Mouse (Mus musculus) lung, adult 2 months (tissue): ENCODE results near the gene Rasal1. TPM values are rescaled to one million over a fixed set of nuclear protein-coding genes. Genes with fewer than 3 reads are reported as not detected.
A peak's percentile ranks its signal among the peaks of the same experiment; 100 is the strongest.

ENCODE experiments used
- DNase-seq: peaks from one replicate; pipeline ENCODE4 v3.0.0; 2022
- H3K4me1 ChIP-seq: fragments of 200-500 bp; 2 replicates; pipeline ENCODE4 v1.6.1; 2011; ENCODE audit warnings: low read length; ENCODE audit not compliant: control insufficient read depth, insufficient read depth
- H3K4me3 ChIP-seq: fragments of 200-500 bp; replicated peaks from 2 replicates; pipeline ENCODE3; 2011; ENCODE audit warnings: low read depth, mild to moderate bottlenecking, control low read depth, low read length; ENCODE audit errors: extremely low read depth
- CTCF ChIP-seq: fragments of 200-500 bp; IDR thresholded peaks from 2 replicates; pipeline ENCODE4 v1.5.1; 2011; ENCODE audit warnings: mild to moderate bottlenecking, low read length, control low read depth; ENCODE audit not compliant: insufficient read depth
- POLR2A ChIP-seq: fragments of 200-500 bp; IDR thresholded peaks from 2 replicates; pipeline ENCODE4 v1.6.1; 2011; ENCODE audit warnings: low read depth, mild to moderate bottlenecking, control low read depth, low read length, borderline replicate concordance; ENCODE audit errors: extremely low read depth
- WGBS: fragments of 180-500 bp; shearing (Covaris S2); methylation state at CpG from one replicate; pipeline ENCODE4 v1.1.7; 2018; 5-methylcytosine and 5-hydroxymethylcytosine counted together
- polyA plus RNA-seq: library from polyadenylated mRNA; depleted of rRNA; stranded (reverse); fragments of >200 nt; gene quantifications from 2 replicates; pipeline ENCODE4 v1.2.3, GENCODE M21; 2012

The Rasal1 gene
- polyA plus RNA-seq, 1 experiment, result 1.6 TPM

GRCm38 (mm10) chr5:120609246-120609775 lies 39.3 kb upstream of the Rasal1 start:
- H3K4me1 ChIP-seq, result peaks cover 3% of the 10 kb centered on the region; the same call in 1 of the 2 replicates
- no peak for DNase-seq
- WGBS, result 74% methylated on average over 16 of the region's 16 CpGs
- TF ChIP-seq POLR2A (no peak), CTCF (no peak)
- H3K4me3 ChIP-seq, result no peak overlapping the region

DNA sequence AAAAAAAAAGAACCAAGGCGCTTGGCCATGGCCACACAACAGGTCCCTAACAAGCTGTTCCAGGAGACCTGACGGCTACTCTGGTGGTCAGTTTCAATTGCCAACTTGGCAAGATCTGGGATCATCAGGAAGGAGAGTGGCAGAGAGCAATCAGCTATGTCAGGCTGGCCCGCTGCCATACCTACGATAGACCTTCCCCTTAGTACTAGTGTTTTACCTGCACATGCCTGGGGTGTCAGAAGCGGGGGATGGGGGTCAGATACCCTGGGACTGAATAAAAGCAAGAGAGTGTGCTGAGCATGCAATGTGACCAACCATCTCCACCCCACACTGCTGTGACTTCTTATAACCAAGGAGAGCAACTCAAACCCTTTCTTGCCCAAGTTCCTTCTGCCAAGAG lies 37.7 kb upstream of the Rasal1 start:
- no peak overlapping the region for H3K4me3 ChIP-seq
- TF ChIP-seq CTCF, result no peak
- no peak for TF ChIP-seq POLR2A
- H3K4me1 ChIP-seq, result no peaks in the 10 kb centered on the region
- 86% methylated on average over 5 of the region's 5 CpGs for WGBS
- no peak for DNase-seq

DNA sequence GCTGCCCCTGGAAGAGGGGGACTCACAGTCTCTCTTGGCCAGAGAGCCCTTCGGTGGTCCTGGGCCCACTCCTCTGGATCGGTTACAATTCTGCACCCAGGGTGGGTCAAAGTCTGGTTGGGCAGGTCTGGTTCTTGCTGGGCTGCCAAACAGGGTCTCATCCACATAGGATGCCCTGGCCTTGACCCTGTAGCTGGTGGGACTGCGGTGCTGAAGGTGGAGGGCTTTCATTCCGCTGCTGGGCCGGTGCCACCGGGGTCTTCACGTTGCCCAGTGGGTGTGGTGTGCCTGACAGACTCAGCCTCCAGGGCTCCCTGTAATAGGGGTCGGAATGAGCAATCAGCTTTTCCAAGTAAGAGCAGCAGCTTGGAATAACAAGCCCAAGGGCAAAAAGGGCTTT lies 37.2 kb upstream of the Rasal1 start:
- Histone ChIP-seq H3K4me3 (no peak overlapping the region), H3K4me1 (no peaks in the 10 kb centered on the region)
- WGBS, result 65% methylated on average over 8 of the region's 8 CpGs
- no peak for DNase-seq
- TF ChIP-seq POLR2A (no peak), CTCF (no peak)

DNA sequence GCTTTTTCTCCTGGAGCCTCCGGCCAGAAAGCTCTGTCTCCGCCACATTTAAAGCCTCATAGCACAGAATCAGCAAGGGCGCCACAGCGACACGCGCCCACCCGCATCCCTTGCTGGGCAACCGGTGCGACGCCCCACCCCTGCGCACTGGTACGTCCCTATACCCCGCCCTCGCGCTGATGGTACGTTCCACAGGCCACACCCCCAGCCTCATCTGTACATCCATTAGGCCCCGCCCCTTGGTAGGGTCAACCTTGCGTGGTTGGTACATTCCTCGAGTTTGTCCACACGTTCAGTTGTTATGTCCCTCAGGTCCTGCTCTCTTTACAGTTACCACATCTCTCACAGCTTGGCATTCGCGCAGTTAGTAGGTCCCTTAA lies 36.2 kb upstream of the Rasal1 start, which contains the start of the genes Rita1 and Ddx54:
Rita1 (minus strand) TSS at position 148 of the 380 bp plus-strand sequence.
Ddx54 (plus strand) TSS at position 298 of the 380 bp plus-strand sequence.
- Histone ChIP-seq H3K4me3 (peak within 1 kb of the TSS; percentile 87), H3K4me1 (no peaks in the 10 kb centered on the region)
- TF ChIP-seq CTCF, result no peak
- peak; percentile 68; the same call in 1 of the 2 replicates for TF ChIP-seq POLR2A
- peak; percentile 99 for DNase-seq
- WGBS, result under 1% methylated on average over 22 of the region's 22 CpGs

DNA sequence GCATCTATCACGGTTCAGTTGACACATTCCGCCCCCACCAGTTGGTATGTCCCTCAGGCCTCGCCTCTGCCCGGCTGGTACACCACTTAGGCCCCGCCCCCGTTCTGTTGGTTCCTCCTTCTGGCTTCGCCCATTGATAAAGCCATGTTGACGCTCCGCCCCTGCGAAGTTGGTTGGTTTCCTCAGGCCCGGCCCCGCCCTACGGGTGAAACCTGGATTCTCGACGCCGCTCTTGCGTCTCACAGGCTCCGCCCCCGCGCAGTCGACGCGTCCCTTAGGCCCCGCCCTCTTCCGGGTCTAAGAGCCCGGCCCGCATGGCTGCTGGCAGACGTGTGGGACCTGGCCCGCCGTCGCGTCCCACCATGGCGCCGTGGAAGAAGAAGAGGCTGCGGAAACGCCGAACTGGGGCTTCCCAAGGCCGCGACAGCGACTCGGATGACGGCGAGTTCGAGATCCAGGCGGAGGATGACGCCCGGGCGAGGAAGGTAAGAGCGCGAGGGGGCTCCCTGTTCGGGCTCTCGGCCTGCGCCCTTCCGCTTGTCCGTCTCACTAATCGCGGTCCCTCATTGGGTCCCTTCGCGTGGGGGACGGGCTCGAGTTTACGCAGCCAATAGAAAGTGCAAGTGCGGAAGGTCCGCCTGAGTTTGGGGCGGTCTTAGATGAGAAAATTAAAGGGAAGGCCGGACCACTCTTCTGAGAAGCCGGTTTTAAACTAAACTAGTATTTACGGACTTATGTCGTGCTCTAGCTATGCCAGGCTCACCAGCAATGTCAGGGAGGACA lies 35.6 kb upstream of the Rasal1 start:
- peak; percentile 99 for DNase-seq
- H3K4me3 ChIP-seq, result peak overlapping the region; percentile 87
- WGBS, result under 1% methylated on average over 69 of the region's 69 CpGs
- TF ChIP-seq POLR2A (peak; percentile 90), CTCF (no peak)
- no peaks in the 10 kb centered on the region for H3K4me1 ChIP-seq

DNA sequence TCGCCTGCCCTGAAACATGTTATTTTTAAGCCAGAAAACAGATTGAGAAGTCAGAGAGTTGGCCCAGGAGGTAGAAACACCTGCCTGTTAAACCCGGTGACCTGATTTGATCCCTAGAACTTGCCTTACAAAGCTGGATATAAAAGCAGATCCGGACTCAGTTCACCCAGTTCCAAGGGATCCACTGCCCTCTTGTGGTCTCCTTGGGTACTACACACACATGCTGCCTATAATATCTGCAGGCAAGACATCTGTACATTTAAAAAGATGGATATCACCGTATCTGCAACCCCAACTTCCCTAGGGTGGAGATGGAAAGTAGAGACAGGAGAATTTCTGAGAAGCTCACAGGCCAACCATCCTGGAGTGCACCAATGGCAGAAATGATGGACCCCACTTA lies 32.7 kb upstream of the Rasal1 start:
- Histone ChIP-seq H3K4me1 (no peaks in the 10 kb centered on the region), H3K4me3 (no peak overlapping the region)
- WGBS, result 98% methylated on average over 4 of the region's 4 CpGs
- DNase-seq, result no peak
- TF ChIP-seq POLR2A (no peak), CTCF (peak; percentile 15; the same call in 1 of the 2 replicates)

GRCm38 (mm10) chr5:120618778-120619177 lies 29.8 kb upstream of the Rasal1 start:
- Histone ChIP-seq H3K4me1 (no peaks in the 10 kb centered on the region), H3K4me3 (no peak overlapping the region)
- WGBS, result 87% methylated on average over 12 of the region's 12 CpGs
- TF ChIP-seq CTCF (no peak), POLR2A (no peak)
- no peak for DNase-seq

DNA sequence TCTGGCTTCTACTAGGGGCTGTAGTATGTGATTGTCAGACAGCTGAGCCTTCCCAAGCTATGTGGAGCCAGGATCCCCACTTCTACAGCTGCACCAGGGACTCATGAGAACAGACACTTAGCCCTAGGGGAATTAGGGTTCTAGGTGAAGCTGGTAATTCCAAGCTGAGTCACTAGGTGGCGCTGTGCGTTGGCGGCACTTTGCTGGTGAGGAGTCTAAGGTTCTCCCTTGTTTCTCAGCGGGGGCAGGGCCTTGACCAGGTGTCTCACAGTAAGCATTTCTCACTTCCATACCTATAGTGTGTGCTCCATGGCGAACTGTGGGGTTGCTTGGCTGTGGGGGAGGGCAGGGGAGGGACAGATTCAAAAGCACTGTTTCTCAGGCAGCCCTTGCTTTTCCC lies 29.4 kb upstream of the Rasal1 start:
- Histone ChIP-seq H3K4me1 (no peaks in the 10 kb centered on the region), H3K4me3 (no peak overlapping the region)
- TF ChIP-seq CTCF (peak; percentile 91), POLR2A (no peak)
- peak; percentile 52 for DNase-seq
- 20% methylated on average over 5 of the region's 5 CpGs for WGBS

DNA sequence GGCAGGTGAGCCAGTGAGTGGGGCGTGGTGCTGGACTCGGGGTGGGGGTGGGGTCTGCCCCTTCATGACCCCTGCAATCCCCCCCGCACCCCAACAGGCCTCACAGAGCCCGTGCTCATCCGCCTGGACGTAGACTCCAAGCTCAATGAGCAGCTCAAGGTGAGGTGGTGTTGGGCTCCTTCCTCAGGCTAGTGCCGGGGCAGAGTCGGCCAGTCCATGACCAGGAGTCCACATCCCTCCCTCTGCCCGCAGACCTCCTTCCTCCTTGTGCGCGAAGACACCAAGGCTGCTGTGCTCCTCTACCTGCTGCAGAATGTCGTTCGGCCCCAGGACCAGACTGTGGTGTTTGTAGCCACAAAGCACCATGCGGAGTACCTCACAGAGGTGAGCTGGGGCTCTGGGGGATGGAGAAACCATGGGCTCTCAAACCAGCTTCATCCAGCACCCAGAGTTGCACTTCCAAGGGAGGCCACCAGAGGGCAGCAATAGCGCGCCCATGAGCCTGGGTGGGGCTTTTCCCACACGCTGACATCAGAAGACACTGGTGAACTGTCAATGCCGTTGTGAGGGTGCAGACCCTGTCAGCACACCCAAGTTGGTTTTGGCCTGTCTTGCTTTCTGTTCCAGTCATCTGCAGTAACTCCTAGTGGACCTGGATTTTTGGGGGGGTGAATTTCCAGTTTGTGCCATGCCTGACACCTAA lies 28.1 kb upstream of the Rasal1 start:
- DNase-seq, result peak; percentile 74
- Histone ChIP-seq H3K4me1 (no peaks in the 10 kb centered on the region), H3K4me3 (no peak overlapping the region)
- TF ChIP-seq POLR2A, result no peak
- peak; percentile 87 for TF ChIP-seq CTCF
- WGBS, result 73% methylated on average over 18 of the region's 18 CpGs
